Mouse (Mus musculus): Measurements from ENCODE around the gene Ssu2. TPM values are rescaled to one million over a fixed set of nuclear protein-coding genes. Genes with fewer than 3 reads are reported as not detected.

Gene Ssu2
- polyA plus RNA-seq, 1 experiment = not detected

- Histone ChIP-seq H3K27ac (ENCODE audit: insufficient read depth, low read depth, low read length) (no peak overlapping the region), H3K4me1 (ENCODE audit: control insufficient read depth, insufficient read depth, low read length) (no peaks in the 10 kb centered on the region), H3K4me3 (ENCODE audit: insufficient read depth, low read length) (no peak overlapping the region)
- TF ChIP-seq CTCF (IDR thresholded peaks at IDR 0.05; ENCODE audit: low read depth, low read length) (no peak), POLR2A (IDR thresholded peaks at IDR 0.05; ENCODE audit: borderline replicate concordance, low read depth, low read length) (no peak)
These were observed 1.6 kb downstream of the Ssu2 start for GRCm38 (mm10) chr6:112386260-112386659.

- no peaks in the 10 kb centered on the region for H3K4me1 ChIP-seq (ENCODE audit: control insufficient read depth, insufficient read depth, low read length)
- no peak overlapping the region for H3K27ac ChIP-seq (ENCODE audit: insufficient read depth, low read depth, low read length)
- TF ChIP-seq CTCF (IDR thresholded peaks at IDR 0.05; ENCODE audit: low read depth, low read length) (no peak), POLR2A (IDR thresholded peaks at IDR 0.05; ENCODE audit: borderline replicate concordance, low read depth, low read length) (no peak)
- H3K4me3 ChIP-seq (ENCODE audit: insufficient read depth, low read length) = no peak overlapping the region
These were observed 4.7 kb downstream of the Ssu2 start for GRCm38 (mm10) chr6:112382990-112383685.

GRCm38 (mm10) chr6:112379054-112379453 lies 8.8 kb downstream of the Ssu2 start:
- Histone ChIP-seq H3K4me1 (ENCODE audit: control insufficient read depth, insufficient read depth, low read length) (no peaks in the 10 kb centered on the region), H3K27ac (ENCODE audit: insufficient read depth, low read depth, low read length) (no peak overlapping the region), H3K4me3 (ENCODE audit: insufficient read depth, low read length) (no peak overlapping the region)
- TF ChIP-seq POLR2A (IDR thresholded peaks at IDR 0.05; ENCODE audit: borderline replicate concordance, low read depth, low read length) = no peak
- no peak for TF ChIP-seq CTCF (IDR thresholded peaks at IDR 0.05; ENCODE audit: low read depth, low read length)

- Histone ChIP-seq H3K4me3 (ENCODE audit: insufficient read depth, low read length) (no peak overlapping the region), H3K4me1 (ENCODE audit: control insufficient read depth, insufficient read depth, low read length) (no peaks in the 10 kb centered on the region), H3K27ac (ENCODE audit: insufficient read depth, low read depth, low read length) (no peak overlapping the region)
- no peak for TF ChIP-seq POLR2A (IDR thresholded peaks at IDR 0.05; ENCODE audit: borderline replicate concordance, low read depth, low read length)
- no peak for TF ChIP-seq CTCF (IDR thresholded peaks at IDR 0.05; ENCODE audit: low read depth, low read length)
These were observed 12.0 kb downstream of the Ssu2 start for GRCm38 (mm10) chr6:112375661-112376392.

GRCm38 (mm10) chr6:112373886-112374585 lies 13.8 kb downstream of the Ssu2 start:
- Histone ChIP-seq H3K27ac (ENCODE audit: insufficient read depth, low read depth, low read length) (no peak overlapping the region), H3K4me1 (ENCODE audit: control insufficient read depth, insufficient read depth, low read length) (no peaks in the 10 kb centered on the region), H3K4me3 (ENCODE audit: insufficient read depth, low read length) (no peak overlapping the region)
- no peak for TF ChIP-seq POLR2A (IDR thresholded peaks at IDR 0.05; ENCODE audit: borderline replicate concordance, low read depth, low read length)
- TF ChIP-seq CTCF (IDR thresholded peaks at IDR 0.05; ENCODE audit: low read depth, low read length) = no peak

- TF ChIP-seq CTCF (IDR thresholded peaks at IDR 0.05; ENCODE audit: low read depth, low read length) (no peak), POLR2A (IDR thresholded peaks at IDR 0.05; ENCODE audit: borderline replicate concordance, low read depth, low read length) (no peak)
- Histone ChIP-seq H3K4me1 (ENCODE audit: control insufficient read depth, insufficient read depth, low read length) (no peaks in the 10 kb centered on the region), H3K4me3 (ENCODE audit: insufficient read depth, low read length) (no peak overlapping the region), H3K27ac (ENCODE audit: insufficient read depth, low read depth, low read length) (no peak overlapping the region)
These were observed 22.5 kb downstream of the Ssu2 start for GRCm38 (mm10) chr6:112365294-112365693.

GRCm38 (mm10) chr6:112364581-112364980 lies 23.2 kb downstream of the Ssu2 start:
- TF ChIP-seq POLR2A (IDR thresholded peaks at IDR 0.05; ENCODE audit: borderline replicate concordance, low read depth, low read length) = no peak
- no peak for TF ChIP-seq CTCF (IDR thresholded peaks at IDR 0.05; ENCODE audit: low read depth, low read length)
- H3K4me3 ChIP-seq (ENCODE audit: insufficient read depth, low read length) = no peak overlapping the region

GRCm38 (mm10) chr6:112362349-112362958 lies 25.4 kb downstream of the Ssu2 start:
- TF ChIP-seq CTCF (IDR thresholded peaks at IDR 0.05; ENCODE audit: low read depth, low read length) (peak; percentile 48; the same call in 1 of the 2 replicates), POLR2A (IDR thresholded peaks at IDR 0.05; ENCODE audit: borderline replicate concordance, low read depth, low read length) (no peak)
- Histone ChIP-seq H3K27ac (ENCODE audit: insufficient read depth, low read depth, low read length) (no peak overlapping the region), H3K4me3 (ENCODE audit: insufficient read depth, low read length) (no peak overlapping the region), H3K4me1 (ENCODE audit: control insufficient read depth, insufficient read depth, low read length) (no peaks in the 10 kb centered on the region)

More at GRCm38 (mm10) chr6:112364581-112364980, 23.2 kb downstream of the Ssu2 start:
- no peak overlapping the region for H3K27ac ChIP-seq (ENCODE audit: insufficient read depth, low read depth, low read length)
- H3K4me1 ChIP-seq (ENCODE audit: control insufficient read depth, insufficient read depth, low read length) = no peaks in the 10 kb centered on the region

- Histone ChIP-seq H3K4me1 (ENCODE audit: control insufficient read depth, insufficient read depth, low read length) (no peaks in the 10 kb centered on the region), H3K27ac (ENCODE audit: insufficient read depth, low read depth, low read length) (no peak overlapping the region), H3K4me3 (ENCODE audit: insufficient read depth, low read length) (no peak overlapping the region)
- TF ChIP-seq CTCF (IDR thresholded peaks at IDR 0.05; ENCODE audit: low read depth, low read length) (no peak), POLR2A (IDR thresholded peaks at IDR 0.05; ENCODE audit: borderline replicate concordance, low read depth, low read length) (no peak)
These were observed 27.1 kb downstream of the Ssu2 start for GRCm38 (mm10) chr6:112360676-112361075.

Measured in bone marrow macrophage, adult 2 months (primary cell).